Mouse (Mus musculus) heart, embryonic 15.5 days (tissue): ENCODE data around the gene Tmigd3. TPM values are rescaled to one million over a fixed set of nuclear protein-coding genes. Genes with fewer than 3 reads are reported as not detected.

Source experiments
- ATAC-seq: fragments of 200-750 bp; cut with Nextera tagmentation; replicated peaks from 2 replicates; pipeline ENCODE4 v1.8.0; 2017; ENCODE audit warnings: low read depth, moderate TSS enrichment; ENCODE audit not compliant: insufficient number of reproducible peaks, insufficient read depth, low FRiP score
- H3K27ac ChIP-seq: fragments of 300-500 bp; sonication (generic); 2 replicates; pipeline ENCODE4 v1.5.1; 2015; ENCODE audit warnings: mild to moderate bottlenecking, inconsistent platforms
- H3K27me3 ChIP-seq: fragments of 300-500 bp; sonication (generic); 2 replicates; pipeline ENCODE4 v1.6.1; 2015; ENCODE audit warnings: inconsistent platforms
- H3K36me3 ChIP-seq: fragments of 300-500 bp; sonication (generic); 2 replicates; pipeline ENCODE4 v1.6.1; 2015; ENCODE audit warnings: mild to moderate bottlenecking, inconsistent platforms
- H3K4me1 ChIP-seq: fragments of 300-500 bp; sonication (generic); replicated peaks from 2 replicates; pipeline ENCODE4 v1.6.1; 2015; ENCODE audit warnings: inconsistent platforms
- H3K4me2 ChIP-seq: fragments of 300-500 bp; sonication (generic); 2 replicates; pipeline ENCODE4 v1.6.1; 2015; ENCODE audit warnings: inconsistent platforms, mild to moderate bottlenecking, moderate library complexity
- H3K4me3 ChIP-seq: fragments of 300-500 bp; sonication (generic); 2 replicates; pipeline ENCODE4 v1.5.1; 2015; ENCODE audit warnings: mild to moderate bottlenecking, inconsistent platforms
- H3K9ac ChIP-seq: fragments of 300-500 bp; sonication (generic); 2 replicates; pipeline ENCODE4 v1.6.1; 2015; ENCODE audit warnings: mild to moderate bottlenecking, inconsistent platforms
- H3K9me3 ChIP-seq: fragments of 300-500 bp; sonication (generic); replicated peaks from 2 replicates; pipeline ENCODE4 v1.6.1; 2016; ENCODE audit warnings: inconsistent platforms
- WGBS: fragments of 180-500 bp; shearing (Covaris S2); methylation state at CpG from one replicate; pipeline ENCODE4 v1.1.7; 2015; ENCODE audit warnings: mixed read lengths; 5-methylcytosine and 5-hydroxymethylcytosine counted together
- polyA plus RNA-seq: library from polyadenylated mRNA; unstranded; fragments of >200 nt; fragmentation: Nextera tagmentation; extraction: Ambion mirVana; gene quantifications from 2 replicates; pipeline ENCODE4 v1.2.1, GENCODE M21; 2015

Tmigd3 gene
- polyA plus RNA-seq, 1 experiment from 2014 or later: 0.50 TPM

DNA sequence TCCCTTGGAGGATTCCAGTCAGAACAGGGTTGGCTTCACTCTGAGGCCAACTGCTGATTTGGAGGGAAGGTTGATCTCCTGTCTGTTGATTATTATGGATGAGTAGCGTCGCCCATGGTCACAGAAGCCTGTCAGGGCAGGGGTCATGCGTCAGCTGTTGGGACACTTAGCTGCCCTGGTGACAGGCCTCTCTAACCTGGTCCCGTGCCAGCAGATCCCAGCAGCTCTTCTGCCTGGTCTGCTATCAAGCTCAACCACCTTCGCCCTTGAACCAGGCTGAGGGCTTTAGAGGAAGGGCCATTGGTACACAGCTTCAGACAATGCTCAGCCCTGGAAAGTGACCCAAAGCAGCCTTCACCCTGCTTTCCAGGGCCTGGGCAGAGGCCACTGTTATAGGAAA is 5.3 kb downstream of the Tmigd3 start:
- H3K9me3 ChIP-seq: no peaks in the 10 kb centered on the region
- no peaks in the 10 kb centered on the region for H3K36me3 ChIP-seq
- 43% methylated on average over 5 of the region's 5 CpGs for WGBS
- no peak overlapping the region for H3K9ac ChIP-seq
- no peak overlapping the region for H3K27ac ChIP-seq
- H3K4me3 ChIP-seq: no peak overlapping the region
- no peak overlapping the region for H3K4me2 ChIP-seq
- H3K4me1 ChIP-seq: peaks cover 20% of the 10 kb centered on the region
- no peak for ATAC-seq
- H3K27me3 ChIP-seq: peaks cover 6% of the 10 kb centered on the region; the same call in 1 of the 2 replicates

DNA sequence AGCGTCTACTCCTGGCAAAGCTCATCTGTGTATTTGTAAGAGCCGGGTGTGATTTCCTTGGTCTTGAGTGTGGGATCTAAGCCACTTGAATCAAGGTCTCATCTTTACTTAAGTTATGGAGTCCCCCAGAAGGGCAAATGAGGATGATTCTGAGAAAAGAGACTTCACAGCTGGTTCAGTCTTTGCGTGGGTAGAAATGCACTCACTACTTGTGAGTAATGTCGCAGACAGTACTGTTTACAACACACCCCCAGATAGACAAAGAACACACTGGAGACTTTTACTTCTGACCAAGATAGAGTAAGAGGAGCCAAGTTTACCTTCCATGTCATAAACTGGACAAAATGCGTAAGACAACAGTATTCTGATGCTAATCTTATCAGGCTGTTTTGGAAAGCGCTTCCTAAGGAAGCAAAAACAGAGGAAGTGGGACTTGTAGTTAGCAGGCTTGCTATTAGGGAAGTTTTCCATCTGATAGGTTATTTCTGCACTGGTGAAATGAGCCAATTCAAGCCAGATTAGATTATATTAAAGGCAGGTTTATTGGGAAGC is 6.6 kb downstream of the Tmigd3 start:
- no peaks in the 10 kb centered on the region for H3K9me3 ChIP-seq
- WGBS: 74% methylated on average over 6 of the region's 6 CpGs
- H3K27me3 ChIP-seq: peaks cover 6% of the 10 kb centered on the region; the same call in 1 of the 2 replicates
- no peak for ATAC-seq
- no peak overlapping the region for H3K4me2 ChIP-seq
- no peak overlapping the region for H3K4me3 ChIP-seq
- no peaks in the 10 kb centered on the region for H3K36me3 ChIP-seq
- H3K9ac ChIP-seq: no peak overlapping the region
- H3K4me1 ChIP-seq: peaks cover 11% of the 10 kb centered on the region
- no peak overlapping the region for H3K27ac ChIP-seq

DNA sequence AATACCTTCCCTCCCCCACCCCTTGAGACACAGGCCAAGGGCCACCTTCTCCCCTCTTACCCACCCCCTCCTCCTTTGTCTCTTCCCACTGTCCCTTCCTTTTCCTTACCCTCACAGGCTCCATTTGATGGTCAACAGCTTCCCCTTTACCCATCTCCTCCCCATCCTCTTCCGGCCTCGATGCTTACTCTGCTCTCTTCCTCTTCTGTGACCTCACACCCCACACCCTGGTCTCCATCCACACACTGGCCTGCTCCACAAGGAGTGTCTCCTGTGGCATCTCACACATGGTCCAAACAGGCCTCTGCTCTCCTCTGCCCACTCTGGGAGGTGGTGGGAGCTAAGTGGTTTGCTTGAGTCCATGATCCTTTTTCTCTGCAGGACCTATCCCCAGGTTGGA is 7.2 kb downstream of the Tmigd3 start:
- Histone ChIP-seq H3K27me3 (peaks cover 6% of the 10 kb centered on the region; the same call in 1 of the 2 replicates), H3K36me3 (no peaks in the 10 kb centered on the region), H3K27ac (no peak overlapping the region), H3K9ac (no peak overlapping the region), H3K4me1 (peaks cover 6% of the 10 kb centered on the region), H3K9me3 (no peaks in the 10 kb centered on the region), H3K4me3 (no peak overlapping the region), H3K4me2 (no peak overlapping the region)
- 63% methylated on average over 2 of the region's 2 CpGs for WGBS
- ATAC-seq: 0 out of 2 replicates have a peak, but pooled peaks have one; percentile 21

DNA sequence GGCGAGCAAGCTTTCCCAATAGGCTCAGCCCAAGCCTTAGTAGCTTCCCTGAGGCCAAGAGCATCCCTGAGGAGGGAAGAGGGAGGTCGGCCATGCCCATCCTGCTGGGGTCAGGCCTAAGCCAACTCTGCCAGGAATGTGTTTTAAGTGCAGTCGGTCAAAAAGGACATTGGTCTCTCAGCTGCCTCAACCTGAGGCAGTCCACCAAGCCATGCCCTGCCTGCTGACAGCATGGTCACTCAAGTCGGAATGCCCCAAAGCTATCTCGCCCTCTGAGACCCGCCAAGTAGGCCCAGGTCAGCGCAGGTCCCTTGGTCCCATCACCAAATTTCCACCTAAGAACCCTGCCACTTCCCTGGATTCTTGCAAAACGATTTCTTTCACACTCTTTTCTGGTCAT is 8.0 kb downstream of the Tmigd3 start:
- WGBS: 87% methylated on average over 8 of the region's 8 CpGs
- ATAC-seq: no peak
- H3K27ac ChIP-seq: no peak overlapping the region
- H3K36me3 ChIP-seq: no peaks in the 10 kb centered on the region
- H3K9me3 ChIP-seq: no peaks in the 10 kb centered on the region
- no peak overlapping the region for H3K9ac ChIP-seq
- peaks cover 6% of the 10 kb centered on the region; the same call in 1 of the 2 replicates for H3K27me3 ChIP-seq
- H3K4me3 ChIP-seq: no peak overlapping the region
- peaks cover 6% of the 10 kb centered on the region for H3K4me1 ChIP-seq
- no peak overlapping the region for H3K4me2 ChIP-seq

DNA sequence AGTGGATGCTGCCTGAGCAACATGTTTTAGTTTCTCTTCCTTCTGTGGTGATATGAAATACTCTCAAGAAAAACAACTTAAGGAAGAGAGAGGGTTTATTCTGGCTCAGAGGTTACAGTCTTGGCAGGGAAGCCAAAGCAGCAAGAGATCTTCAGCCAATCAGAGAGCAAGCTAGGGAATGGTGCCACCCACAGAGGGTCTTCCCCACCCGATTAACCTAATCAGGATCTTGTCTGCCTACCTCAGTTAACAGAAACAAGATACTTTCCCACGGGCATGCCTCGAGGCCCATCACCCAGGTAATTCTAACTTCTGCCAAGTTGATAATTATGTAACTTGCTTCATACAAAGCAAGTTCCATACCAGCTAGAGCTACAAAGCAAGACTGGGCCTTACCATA is 9.7 kb downstream of the Tmigd3 start:
- ATAC-seq: no peak
- Histone ChIP-seq H3K4me2 (no peak overlapping the region), H3K4me3 (no peak overlapping the region), H3K36me3 (no peaks in the 10 kb centered on the region), H3K9ac (no peak overlapping the region), H3K27ac (no peak overlapping the region), H3K9me3 (no peaks in the 10 kb centered on the region), H3K27me3 (peaks cover 6% of the 10 kb centered on the region; the same call in 1 of the 2 replicates), H3K4me1 (peaks cover 6% of the 10 kb centered on the region)
- WGBS: 52% methylated on average over 3 of the region's 3 CpGs

DNA sequence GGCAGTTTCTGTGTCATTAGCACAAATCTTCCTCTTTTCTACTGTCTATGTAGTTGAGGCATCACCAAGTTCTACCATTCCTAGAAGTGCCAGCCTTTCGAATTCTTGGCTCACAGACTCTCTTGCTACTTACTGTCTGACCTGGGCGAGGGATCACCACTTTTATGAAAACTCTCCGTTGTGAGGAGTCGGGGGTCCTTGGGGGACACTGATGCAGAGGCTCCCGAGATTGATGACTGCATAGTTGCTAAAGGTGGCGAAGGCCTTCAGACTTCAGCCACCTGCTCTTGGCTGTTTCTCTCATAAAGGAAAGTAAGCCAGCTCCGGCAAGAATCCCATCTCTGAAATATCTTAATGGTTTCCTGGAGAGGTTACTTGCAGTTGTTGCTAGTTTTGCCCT is 11.4 kb downstream of the Tmigd3 start:
- Histone ChIP-seq H3K4me1 (no peaks in the 10 kb centered on the region), H3K4me3 (no peak overlapping the region), H3K27ac (no peak overlapping the region), H3K4me2 (no peak overlapping the region), H3K9me3 (no peaks in the 10 kb centered on the region; the same call in 1 of the 2 replicates), H3K36me3 (no peaks in the 10 kb centered on the region), H3K9ac (no peak overlapping the region), H3K27me3 (peaks cover 6% of the 10 kb centered on the region; the same call in 1 of the 2 replicates)
- 87% methylated on average over 7 of the region's 7 CpGs for WGBS
- no peak for ATAC-seq

DNA sequence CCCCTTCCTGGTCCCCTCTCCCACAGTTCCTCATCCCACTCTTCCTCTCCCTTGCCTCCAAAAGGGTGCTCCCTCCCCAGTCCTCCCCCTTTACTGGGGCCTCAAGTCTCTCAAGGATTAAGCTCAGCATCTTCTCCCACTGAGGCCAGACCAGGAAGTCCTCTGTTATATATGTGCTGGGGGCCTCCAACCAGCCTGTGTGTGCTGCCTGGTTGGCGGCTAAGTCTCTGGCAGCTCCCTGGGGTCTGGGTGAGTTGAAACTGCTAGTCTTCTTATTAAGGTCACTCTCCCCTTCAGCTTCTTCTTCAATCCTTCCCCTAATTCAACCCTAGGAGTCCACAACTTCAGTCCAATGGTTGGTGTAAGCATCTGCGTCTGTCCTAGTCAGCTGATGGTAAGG is 12.4 kb downstream of the Tmigd3 start:
- Histone ChIP-seq H3K27ac (no peak overlapping the region), H3K4me3 (no peak overlapping the region), H3K9me3 (no peaks in the 10 kb centered on the region; the same call in 1 of the 2 replicates), H3K27me3 (peaks cover 6% of the 10 kb centered on the region; the same call in 1 of the 2 replicates), H3K4me1 (no peaks in the 10 kb centered on the region), H3K9ac (no peak overlapping the region), H3K36me3 (no peaks in the 10 kb centered on the region), H3K4me2 (no peak overlapping the region)
- 92% methylated on average over 2 of the region's 2 CpGs for WGBS
- ATAC-seq: no peak

DNA sequence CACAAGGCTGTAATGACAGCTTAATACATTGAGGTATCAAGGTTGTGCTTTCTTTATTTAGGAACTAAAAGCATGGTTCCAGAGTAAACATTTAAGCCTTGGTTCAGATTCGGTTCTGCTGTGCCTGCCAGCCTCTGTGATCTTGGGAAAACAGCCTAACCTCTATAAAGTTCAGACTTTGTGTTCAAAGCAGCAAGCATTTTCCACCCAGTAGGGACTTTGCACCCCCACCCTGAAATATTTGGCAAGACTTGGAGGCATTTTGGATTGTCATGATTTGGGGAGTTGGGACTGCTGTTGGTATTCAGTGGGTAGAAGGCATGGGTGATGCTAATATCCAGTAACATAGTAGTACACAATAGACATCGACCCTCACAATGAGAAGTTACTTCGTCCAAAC is 18.3 kb downstream of the Tmigd3 start:
- 78% methylated on average over 3 of the region's 3 CpGs for WGBS
- ATAC-seq: no peak

DNA sequence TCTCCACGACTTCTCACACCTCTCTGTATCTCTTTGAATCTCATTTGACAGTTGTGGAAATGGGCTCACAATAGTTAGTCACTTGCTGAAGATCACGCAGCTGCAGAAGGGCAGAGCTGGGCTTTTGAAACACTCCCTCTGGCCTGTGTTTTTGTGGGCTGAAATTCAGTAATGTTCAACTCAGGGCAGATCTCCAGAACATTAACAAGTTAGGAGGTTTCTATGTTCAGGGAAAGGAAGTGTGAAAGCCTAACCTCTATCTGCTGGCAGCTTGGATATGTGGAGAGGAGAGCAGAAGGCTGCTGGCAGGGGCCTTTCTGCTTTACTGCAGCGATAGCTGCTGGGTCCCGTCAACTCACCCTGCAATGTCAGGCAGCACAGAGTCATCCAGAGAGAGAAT is 19.5 kb downstream of the Tmigd3 start:
- no peaks in the 10 kb centered on the region for H3K27me3 ChIP-seq
- no peak overlapping the region for H3K4me3 ChIP-seq
- no peaks in the 10 kb centered on the region for H3K36me3 ChIP-seq
- H3K9ac ChIP-seq: no peak overlapping the region
- H3K9me3 ChIP-seq: no peaks in the 10 kb centered on the region; the same call in 1 of the 2 replicates
- WGBS: 49% methylated on average over 4 of the region's 4 CpGs
- ATAC-seq: no peak
- peaks cover 40% of the 10 kb centered on the region for H3K4me1 ChIP-seq
- H3K4me2 ChIP-seq: no peak overlapping the region
- H3K27ac ChIP-seq: peak overlapping the region; percentile 7; the same call in 1 of the 2 replicates

More for the DNA sequence above, 18.3 kb downstream of the Tmigd3 start:
- no peaks in the 10 kb centered on the region; the same call in 1 of the 2 replicates for H3K9me3 ChIP-seq
- peaks cover 27% of the 10 kb centered on the region for H3K4me1 ChIP-seq
- no peaks in the 10 kb centered on the region for H3K27me3 ChIP-seq
- H3K27ac ChIP-seq: no peak overlapping the region
- no peaks in the 10 kb centered on the region for H3K36me3 ChIP-seq
- no peak overlapping the region for H3K9ac ChIP-seq
- H3K4me2 ChIP-seq: no peak overlapping the region
- no peak overlapping the region for H3K4me3 ChIP-seq

DNA sequence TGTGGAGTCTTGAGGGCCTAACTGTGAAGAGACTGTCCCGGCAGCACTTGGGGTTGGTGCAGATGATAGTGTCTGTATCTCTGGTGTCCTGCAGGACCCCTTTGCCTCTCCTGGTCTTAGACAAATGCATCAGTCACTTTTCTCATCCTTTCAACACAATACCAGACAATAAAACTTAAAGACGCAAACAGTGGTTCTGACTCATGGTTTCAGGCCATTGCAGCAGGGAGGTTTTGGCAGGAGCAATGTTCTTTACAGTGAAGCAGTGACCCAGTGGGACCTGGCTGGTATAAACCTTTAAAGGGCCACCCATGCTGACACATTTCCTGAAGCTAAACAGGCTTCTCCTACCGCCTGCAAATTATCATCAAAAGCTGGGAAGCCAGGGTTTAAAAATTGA is 20.4 kb downstream of the Tmigd3 start:
- H3K4me3 ChIP-seq: no peak overlapping the region
- 0 out of 2 replicates have a peak overlapping the region, but pooled peaks have one; percentile 73 for H3K27ac ChIP-seq
- H3K9ac ChIP-seq: no peak overlapping the region
- H3K9me3 ChIP-seq: no peaks in the 10 kb centered on the region; the same call in 1 of the 2 replicates
- WGBS: 61% methylated on average over 3 of the region's 3 CpGs
- H3K4me2 ChIP-seq: no peak overlapping the region
- no peaks in the 10 kb centered on the region for H3K27me3 ChIP-seq
- no peaks in the 10 kb centered on the region for H3K36me3 ChIP-seq
- ATAC-seq: no peak
- peaks cover 44% of the 10 kb centered on the region for H3K4me1 ChIP-seq

DNA sequence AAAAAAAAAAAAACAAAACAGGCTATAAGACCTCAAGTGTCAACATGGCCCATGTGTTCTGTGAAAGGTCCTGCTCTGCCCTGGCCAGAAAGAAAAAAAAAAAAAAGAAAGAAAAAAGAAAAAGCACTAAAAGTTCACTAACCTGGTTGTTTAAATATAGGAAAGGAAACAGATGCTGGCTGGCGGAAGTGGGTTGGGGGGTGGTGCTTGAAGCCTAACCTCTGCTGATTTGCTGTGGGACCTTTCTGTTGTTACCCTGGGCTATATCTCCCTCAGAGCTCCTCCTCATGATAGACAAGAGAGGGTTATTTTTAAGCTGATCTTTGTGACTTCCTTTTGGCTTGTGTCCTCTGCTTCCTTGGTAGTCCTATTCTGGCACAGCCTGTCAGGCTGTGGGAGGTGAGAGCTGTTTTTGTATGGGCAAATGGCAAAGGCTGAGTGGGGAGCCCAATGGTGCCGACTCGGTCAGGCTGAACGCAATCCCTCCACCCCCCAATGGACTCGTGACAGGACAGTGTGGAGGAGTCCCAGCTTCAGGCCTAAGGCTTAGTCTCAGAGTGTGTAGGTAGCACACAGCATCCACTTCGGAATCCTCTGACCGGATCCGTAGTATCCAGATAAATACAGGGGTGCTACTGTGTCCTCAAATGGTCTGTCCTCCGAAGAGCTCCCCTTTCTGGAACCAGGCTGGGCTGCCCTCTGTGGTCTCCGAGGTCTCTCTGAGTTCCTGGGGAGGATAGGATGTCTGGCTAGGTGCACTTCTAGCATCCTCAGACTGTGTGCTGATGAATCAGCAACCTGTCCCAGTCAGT is 21.3 kb downstream of the Tmigd3 start:
- Histone ChIP-seq H3K9ac (no peak overlapping the region), H3K4me3 (no peak overlapping the region), H3K4me2 (peak overlapping the region; percentile 35; the same call in 1 of the 2 replicates), H3K27ac (peak overlapping the region; percentile 73), H3K9me3 (no peaks in the 10 kb centered on the region), H3K4me1 (peaks cover 44% of the 10 kb centered on the region), H3K27me3 (no peaks in the 10 kb centered on the region), H3K36me3 (no peaks in the 10 kb centered on the region)
- WGBS: 67% methylated on average over 10 of the region's 10 CpGs
- 0 out of 2 replicates have a peak, but pooled peaks have one; percentile 12 for ATAC-seq
